Mouse (Mus musculus): ENCODE results near the gene 0610040J01Rik. TPM values are rescaled to one million over a fixed set of nuclear protein-coding genes. Genes with fewer than 3 reads are reported as not detected.

Gene 0610040J01Rik
- total RNA-seq, 1 experiment: 3.3 TPM

DNA sequence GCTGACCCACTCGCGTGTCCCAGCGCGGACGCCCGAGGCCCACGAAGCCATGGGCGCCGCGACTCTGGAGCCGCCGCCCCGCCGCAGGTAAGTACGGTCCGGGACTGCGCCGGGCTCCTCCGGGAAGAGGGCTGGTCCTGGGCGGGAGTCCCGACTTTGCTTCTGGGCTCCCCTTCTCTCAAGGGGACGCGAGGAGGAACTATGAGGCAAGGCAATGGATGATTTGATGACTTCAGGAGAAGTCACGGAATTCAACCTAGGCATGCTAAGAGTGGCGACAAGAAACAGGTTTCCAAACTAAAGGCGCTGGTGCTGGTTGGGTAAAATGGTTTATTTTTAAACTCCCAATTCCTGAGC lies 324 bp downstream of the 0610040J01Rik start:
- Histone ChIP-seq H3K36me3 (ENCODE audit: control insufficient read depth, insufficient read depth, low read length, poor library complexity, severe bottlenecking) (no peaks in the 10 kb centered on the region), H3K4me3 (ENCODE audit: insufficient read depth in 1 of 2, low read depth in 1 of 2, low read length in 2 of 2, poor library complexity in 1 of 2, severe bottlenecking in 1 of 2) (peak overlapping the region; percentile 64 to 80), H3K9ac (ENCODE audit: insufficient read depth, low read depth, low read length, poor library complexity, severe bottlenecking) (peak overlapping the region; percentile 71), H3K27ac (ENCODE audit: insufficient read depth, low read depth, low read length, poor library complexity, severe bottlenecking) (no peak overlapping the region), H3K4me1 (ENCODE audit: control insufficient read depth in 2 of 2, insufficient read depth in 2 of 2, low read length in 2 of 2, poor library complexity in 1 of 2) (no peaks in the 10 kb centered on the region), H3K9me3 (ENCODE audit: control insufficient read depth, insufficient read depth, low read depth, low read length) (no peaks in the 10 kb centered on the region)
- TF ChIP-seq MAFK (IDR thresholded peaks at IDR 0.05; ENCODE audit: insufficient read depth, low read depth, low read length) (no peak), ZNF384 (IDR thresholded peaks at IDR 0.05; ENCODE audit: low read depth, low read length) (no peak)
- in situ Hi-C loops (cut with MboI; ENCODE audit: low sequenced_read_pairs in 2 of 2, unreplicated experiment in 2 of 2): no loop called here
- DNase-seq (ENCODE audit: low read depth, low spot score): no peak

DNA sequence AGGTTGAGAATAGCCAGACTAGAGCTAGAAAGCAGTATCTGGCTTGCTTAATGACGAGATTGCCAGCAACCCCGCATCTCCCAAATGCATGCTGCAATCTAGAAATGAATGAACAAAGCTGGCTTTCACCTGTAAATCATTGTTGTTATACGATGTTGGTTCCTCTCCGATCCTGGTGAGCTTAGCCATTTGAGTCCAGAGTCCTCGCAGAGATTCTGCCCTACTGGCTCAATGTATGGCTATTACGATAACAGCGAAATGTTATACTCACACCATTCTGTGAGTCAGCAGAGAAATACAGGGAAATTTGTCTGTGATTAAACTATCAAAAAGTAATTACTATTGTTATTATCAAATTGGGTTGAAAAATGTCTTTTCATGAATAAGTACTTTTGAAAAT lies 4.5 kb downstream of the 0610040J01Rik start:
- in situ Hi-C loops (cut with MboI; ENCODE audit: low sequenced_read_pairs in 2 of 2, unreplicated experiment in 2 of 2): no loop called here

DNA sequence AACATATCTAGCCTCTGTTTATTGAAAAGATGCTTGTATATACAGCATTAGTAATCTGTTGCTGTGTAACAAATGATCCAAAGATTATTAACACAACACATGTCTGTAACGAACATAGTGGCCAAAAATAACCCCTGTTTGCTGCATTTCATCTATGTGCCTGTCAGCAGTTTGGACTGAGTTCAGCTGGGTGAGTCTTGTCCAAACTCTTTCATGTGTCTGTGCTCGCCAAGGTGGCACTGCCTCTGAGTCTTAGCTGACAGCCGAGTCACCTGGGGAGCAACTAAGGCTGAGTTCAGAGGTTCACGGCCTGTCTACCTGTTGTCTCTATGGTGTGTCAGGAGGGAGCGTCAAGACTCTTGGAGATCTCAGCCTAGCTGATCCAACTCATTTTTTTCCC lies 5.1 kb downstream of the 0610040J01Rik start:
- DNase-seq (ENCODE audit: low read depth, low spot score): no peak
- Histone ChIP-seq H3K36me3 (ENCODE audit: control insufficient read depth, insufficient read depth, low read length, poor library complexity, severe bottlenecking) (no peaks in the 10 kb centered on the region), H3K9ac (ENCODE audit: insufficient read depth, low read depth, low read length, poor library complexity, severe bottlenecking) (no peak overlapping the region), H3K4me1 (ENCODE audit: control insufficient read depth in 2 of 2, insufficient read depth in 2 of 2, low read length in 2 of 2, poor library complexity in 1 of 2) (no peaks in the 10 kb centered on the region), H3K4me3 (ENCODE audit: insufficient read depth in 1 of 2, low read depth in 1 of 2, low read length in 2 of 2, poor library complexity in 1 of 2, severe bottlenecking in 1 of 2) (no peak overlapping the region), H3K9me3 (ENCODE audit: control insufficient read depth, insufficient read depth, low read depth, low read length) (no peaks in the 10 kb centered on the region), H3K27ac (ENCODE audit: insufficient read depth, low read depth, low read length, poor library complexity, severe bottlenecking) (no peak overlapping the region)
- in situ Hi-C loops (cut with MboI; ENCODE audit: low sequenced_read_pairs in 2 of 2, unreplicated experiment in 2 of 2): no loop called here
- no peak for TF ChIP-seq CHD2 (IDR thresholded peaks at IDR 0.05; ENCODE audit: low read depth, low read length)
- TF ChIP-seq ZNF384 (IDR thresholded peaks at IDR 0.05; ENCODE audit: low read depth, low read length): no peak
- TF ChIP-seq HCFC1 (IDR thresholded peaks at IDR 0.05; ENCODE audit: borderline replicate concordance, insufficient read depth, low read length): no peak
- TF ChIP-seq ZC3H11A (IDR thresholded peaks at IDR 0.05; ENCODE audit: borderline replicate concordance, low read depth, low read length): no peak
- no peak for TF ChIP-seq MAFK (IDR thresholded peaks at IDR 0.05; ENCODE audit: insufficient read depth, low read depth, low read length)

More for the DNA sequence above, 4.5 kb downstream of the 0610040J01Rik start:
- H3K9ac ChIP-seq (ENCODE audit: insufficient read depth, low read depth, low read length, poor library complexity, severe bottlenecking): no peak overlapping the region
- no peaks in the 10 kb centered on the region for H3K36me3 ChIP-seq (ENCODE audit: control insufficient read depth, insufficient read depth, low read length, poor library complexity, severe bottlenecking)
- H3K9me3 ChIP-seq (ENCODE audit: control insufficient read depth, insufficient read depth, low read depth, low read length): no peaks in the 10 kb centered on the region
- DNase-seq (ENCODE audit: low read depth, low spot score): no peak
- TF ChIP-seq HCFC1 (IDR thresholded peaks at IDR 0.05; ENCODE audit: borderline replicate concordance, insufficient read depth, low read length) (no peak), ZNF384 (IDR thresholded peaks at IDR 0.05; ENCODE audit: low read depth, low read length) (no peak), MAFK (IDR thresholded peaks at IDR 0.05; ENCODE audit: insufficient read depth, low read depth, low read length) (no peak), CHD2 (IDR thresholded peaks at IDR 0.05; ENCODE audit: low read depth, low read length) (no peak), ZC3H11A (IDR thresholded peaks at IDR 0.05; ENCODE audit: borderline replicate concordance, low read depth, low read length) (no peak)
- H3K4me1 ChIP-seq (ENCODE audit: control insufficient read depth in 2 of 2, insufficient read depth in 2 of 2, low read length in 2 of 2, poor library complexity in 1 of 2): no peaks in the 10 kb centered on the region
- no peak overlapping the region for H3K27ac ChIP-seq (ENCODE audit: insufficient read depth, low read depth, low read length, poor library complexity, severe bottlenecking)
- H3K4me3 ChIP-seq (ENCODE audit: insufficient read depth in 1 of 2, low read depth in 1 of 2, low read length in 2 of 2, poor library complexity in 1 of 2, severe bottlenecking in 1 of 2): no peak overlapping the region

DNA sequence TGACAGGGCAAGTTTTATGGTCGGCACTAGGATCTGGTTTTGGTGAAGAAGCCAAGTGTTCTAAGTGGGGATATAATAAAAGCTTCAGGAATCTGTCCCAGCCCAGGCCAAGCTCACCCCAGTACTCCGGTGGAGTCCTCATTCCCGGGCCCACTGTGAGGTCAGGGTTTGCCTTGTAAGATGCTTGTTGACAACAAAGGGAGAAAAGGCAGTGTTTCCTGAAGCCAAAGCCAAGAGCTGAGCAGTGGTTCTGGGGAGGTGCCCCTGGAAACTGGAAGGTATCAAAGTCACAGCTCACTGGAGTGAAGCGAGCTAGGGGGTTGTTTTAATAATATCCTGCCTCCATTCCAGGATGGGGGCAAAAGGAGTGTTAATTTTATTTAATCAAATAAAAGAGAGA lies 6.8 kb downstream of the 0610040J01Rik start:
- in situ Hi-C loops (cut with MboI; ENCODE audit: low sequenced_read_pairs in 2 of 2, unreplicated experiment in 2 of 2): no loop called here
- no peaks in the 10 kb centered on the region for H3K36me3 ChIP-seq (ENCODE audit: control insufficient read depth, insufficient read depth, low read length, poor library complexity, severe bottlenecking)

DNA sequence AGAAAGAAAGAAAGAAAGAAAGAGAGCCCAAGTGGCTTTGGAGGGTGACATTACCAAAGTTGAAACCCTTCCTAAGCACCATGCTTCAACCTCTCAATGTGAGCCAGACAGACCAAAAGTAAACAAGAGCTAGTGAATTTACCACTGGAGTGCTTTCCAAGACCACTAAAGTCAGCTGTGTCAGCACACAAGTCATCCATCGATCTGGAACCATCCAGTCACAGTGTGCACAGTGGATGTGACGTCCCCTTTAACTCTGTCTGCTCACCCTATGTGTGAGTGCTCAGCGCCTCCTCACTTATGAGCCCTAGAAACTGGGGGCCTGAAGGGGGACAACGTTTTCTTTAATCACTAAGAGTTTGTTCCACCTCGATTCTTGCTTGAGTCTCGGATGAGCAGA lies 7.4 kb downstream of the 0610040J01Rik start:
- Histone ChIP-seq H3K9ac (ENCODE audit: insufficient read depth, low read depth, low read length, poor library complexity, severe bottlenecking) (no peak overlapping the region), H3K9me3 (ENCODE audit: control insufficient read depth, insufficient read depth, low read depth, low read length) (no peaks in the 10 kb centered on the region), H3K27ac (ENCODE audit: insufficient read depth, low read depth, low read length, poor library complexity, severe bottlenecking) (no peak overlapping the region), H3K4me1 (ENCODE audit: control insufficient read depth in 2 of 2, insufficient read depth in 2 of 2, low read length in 2 of 2, poor library complexity in 1 of 2) (no peaks in the 10 kb centered on the region), H3K4me3 (ENCODE audit: insufficient read depth in 1 of 2, low read depth in 1 of 2, low read length in 2 of 2, poor library complexity in 1 of 2, severe bottlenecking in 1 of 2) (no peak overlapping the region), H3K36me3 (ENCODE audit: control insufficient read depth, insufficient read depth, low read length, poor library complexity, severe bottlenecking) (no peaks in the 10 kb centered on the region)
- DNase-seq (ENCODE audit: low read depth, low spot score): no peak
- in situ Hi-C loops (cut with MboI; ENCODE audit: low sequenced_read_pairs in 2 of 2, unreplicated experiment in 2 of 2): no loop called here
- no peak for TF ChIP-seq CHD2 (IDR thresholded peaks at IDR 0.05; ENCODE audit: low read depth, low read length)
- TF ChIP-seq ZNF384 (IDR thresholded peaks at IDR 0.05; ENCODE audit: low read depth, low read length): no peak

More for the DNA sequence above, 6.8 kb downstream of the 0610040J01Rik start:
- TF ChIP-seq CHD2 (IDR thresholded peaks at IDR 0.05; ENCODE audit: low read depth, low read length) (no peak), ZC3H11A (IDR thresholded peaks at IDR 0.05; ENCODE audit: borderline replicate concordance, low read depth, low read length) (no peak), ZNF384 (IDR thresholded peaks at IDR 0.05; ENCODE audit: low read depth, low read length) (no peak), HCFC1 (IDR thresholded peaks at IDR 0.05; ENCODE audit: borderline replicate concordance, insufficient read depth, low read length) (no peak), MAFK (IDR thresholded peaks at IDR 0.05; ENCODE audit: insufficient read depth, low read depth, low read length) (no peak)
- no peak overlapping the region for H3K9ac ChIP-seq (ENCODE audit: insufficient read depth, low read depth, low read length, poor library complexity, severe bottlenecking)
- no peak overlapping the region for H3K27ac ChIP-seq (ENCODE audit: insufficient read depth, low read depth, low read length, poor library complexity, severe bottlenecking)
- no peaks in the 10 kb centered on the region for H3K4me1 ChIP-seq (ENCODE audit: control insufficient read depth in 2 of 2, insufficient read depth in 2 of 2, low read length in 2 of 2, poor library complexity in 1 of 2)
- no peaks in the 10 kb centered on the region for H3K9me3 ChIP-seq (ENCODE audit: control insufficient read depth, insufficient read depth, low read depth, low read length)
- no peak overlapping the region for H3K4me3 ChIP-seq (ENCODE audit: insufficient read depth in 1 of 2, low read depth in 1 of 2, low read length in 2 of 2, poor library complexity in 1 of 2, severe bottlenecking in 1 of 2)
- DNase-seq (ENCODE audit: low read depth, low spot score): no peak
